Mouse (Mus musculus) cortical plate, adult 2 months (tissue): Measurements from ENCODE around the gene Sgms1.

Source experiments
- CTCF ChIP-seq: fragments of 200-500 bp; IDR thresholded peaks from 2 replicates; pipeline ENCODE4 v1.5.1; 2011; ENCODE audit warnings: mild to moderate bottlenecking, control low read depth, low read length; ENCODE audit not compliant: insufficient read depth; ENCODE audit errors: extremely low read depth
- POLR2A ChIP-seq: fragments of 200-500 bp; IDR thresholded peaks from 2 replicates; pipeline ENCODE4 v1.6.1; 2011; ENCODE audit warnings: mild to moderate bottlenecking, low read length, control low read depth; ENCODE audit not compliant: insufficient read depth; ENCODE audit errors: extremely low read depth

DNA sequence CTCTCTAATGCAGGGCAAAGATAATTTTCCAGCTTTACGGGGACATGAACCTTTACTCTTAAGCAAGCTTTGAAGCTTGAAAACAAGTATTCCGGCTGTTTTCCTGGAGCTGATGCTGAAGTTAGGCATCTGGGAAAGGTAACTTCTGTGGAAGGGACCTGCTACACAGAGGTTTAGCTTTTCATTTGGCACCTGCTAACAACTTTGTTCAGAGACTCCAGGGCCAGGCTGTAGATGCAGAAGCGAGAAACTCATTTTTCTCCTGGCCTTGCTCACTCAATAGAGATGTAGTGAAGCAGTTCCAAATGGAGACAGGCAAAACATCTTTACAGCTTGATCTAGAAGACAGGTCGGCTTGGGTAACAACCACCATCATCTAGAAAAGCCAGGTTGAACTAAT lies 225.4 kb downstream of the Sgms1 start:
- no peak for TF ChIP-seq POLR2A
- no peak for TF ChIP-seq CTCF
